In genomic region chr9:99800076-99800475, GRCm38 (mm10) we compare ENCODE assay signal across 8 mouse cellular contexts.
DNase-seq lines count a peak whose midpoint lies in the region; ATAC-seq and TF ChIP-seq lines count a peak whose summit lies in the region.

No protein-coding gene starts in this region.

- TF ChIP-seq POLR2A in olfactory bulb, adult 2 months (IDR thresholded peaks at IDR 0.05; ENCODE audit: insufficient read depth, low read depth, low read length): no peak

- H3K36me3 ChIP-seq in liver, embryonic 11.5 days (ENCODE audit: control insufficient read depth, insufficient read depth, low read length): no peaks in the 10 kb centered on the region
- no peaks in the 10 kb centered on the region for H3K36me3 ChIP-seq in forebrain, embryonic 13.5 days (ENCODE audit: poor library complexity, severe bottlenecking)
- no peaks in the 10 kb centered on the region for H3K36me3 ChIP-seq in limb, embryonic 12.5 days

- no peak overlapping the region for H3K9ac ChIP-seq in liver, embryonic 11.5 days (ENCODE audit: low read depth, low read length)
- peak overlapping the region; percentile 47 for H3K9ac ChIP-seq in forebrain, embryonic 13.5 days
- H3K9ac ChIP-seq in limb, embryonic 12.5 days (replicated peaks): 0 out of 2 replicates have a peak overlapping the region, but pooled peaks have one; percentile 42

- DNase-seq in liver, embryonic 11.5 days (ENCODE audit: low spot score): peak; percentile 35
- DNase-seq in liver: no peak
- DNase-seq in gastrocnemius, postnatal 4 days (ENCODE audit: low spot score in 2 of 2): no peak
- no peak for DNase-seq in frontal cortex, postnatal 25 days (ENCODE audit: low spot score in 2 of 2)

- H3K4me1 ChIP-seq in liver, embryonic 11.5 days (replicated peaks; ENCODE audit: control insufficient read depth, insufficient read depth, low read length): peaks cover 3% of the 10 kb centered on the region; the same call in 1 of the 2 replicates
- peaks cover 47% of the 10 kb centered on the region for H3K4me1 ChIP-seq in forebrain, embryonic 13.5 days
- peaks cover 11% of the 10 kb centered on the region; the same call in 1 of the 2 replicates for H3K4me1 ChIP-seq in limb, embryonic 12.5 days (replicated peaks)
- H3K4me1 ChIP-seq in olfactory bulb, adult 2 months (ENCODE audit: control insufficient read depth, insufficient read depth, low read length): peaks cover 15% of the 10 kb centered on the region

- H3K4me3 ChIP-seq in liver, embryonic 11.5 days (ENCODE audit: low read depth, low read length): peak overlapping the region; percentile 36
- peak overlapping the region; percentile 35 for H3K4me3 ChIP-seq in forebrain, embryonic 13.5 days
- H3K4me3 ChIP-seq in limb, embryonic 12.5 days (replicated peaks): peak overlapping the region; percentile 33
- H3K4me3 ChIP-seq in olfactory bulb, adult 2 months (ENCODE audit: insufficient read depth, low read depth, low read length): 0 out of 2 replicates have a peak overlapping the region, but pooled peaks have one; percentile 2

- TF ChIP-seq CTCF in olfactory bulb, adult 2 months (IDR thresholded peaks at IDR 0.05; ENCODE audit: insufficient read depth, low read depth, low read length): no peak

- peaks cover 7% of the 10 kb centered on the region; the same call in 1 of the 2 replicates for H3K27me3 ChIP-seq in liver, embryonic 11.5 days (replicated peaks; ENCODE audit: control insufficient read depth, insufficient read depth, low read length)
- H3K27me3 ChIP-seq in forebrain, embryonic 13.5 days: peaks cover 7% of the 10 kb centered on the region; the same call in 1 of the 2 replicates
- H3K27me3 ChIP-seq in limb, embryonic 12.5 days: peaks cover 23% of the 10 kb centered on the region

- ATAC-seq in liver, embryonic 11.5 days (replicated peaks; ENCODE audit: low FRiP score): no peak
- peak; percentile 14; the same call in 1 of the 2 replicates for ATAC-seq in forebrain, embryonic 13.5 days
- ATAC-seq in limb, embryonic 12.5 days (ENCODE audit: insufficient number of reproducible peaks, insufficient read depth, low FRiP score, low TSS enrichment, low read depth): no peak
- no peak for ATAC-seq in monocyte, adult 5-6 weeks (replicated peaks; ENCODE audit: insufficient number of reproducible peaks, low FRiP score, low TSS enrichment, poor library complexity, severe bottlenecking)

- no peaks in the 10 kb centered on the region for H3K9me3 ChIP-seq in liver, embryonic 11.5 days (ENCODE audit: control insufficient read depth, low read length)
- H3K9me3 ChIP-seq in forebrain, embryonic 13.5 days (replicated peaks): no peaks in the 10 kb centered on the region
- no peaks in the 10 kb centered on the region for H3K9me3 ChIP-seq in limb, embryonic 12.5 days

- no peak overlapping the region for H3K27ac ChIP-seq in liver, embryonic 11.5 days (ENCODE audit: low read depth, low read length)
- peak overlapping the region; percentile 78 for H3K27ac ChIP-seq in forebrain, embryonic 13.5 days
- H3K27ac ChIP-seq in limb, embryonic 12.5 days: no peak overlapping the region
- no peak overlapping the region for H3K27ac ChIP-seq in olfactory bulb, adult 2 months (ENCODE audit: insufficient read depth, low read depth, low read length)

- H3K4me2 ChIP-seq in liver, embryonic 11.5 days: peak overlapping the region; percentile 61
- H3K4me2 ChIP-seq in forebrain, embryonic 13.5 days: peak overlapping the region; percentile 66
- H3K4me2 ChIP-seq in limb, embryonic 12.5 days: peak overlapping the region; percentile 69

- WGBS in liver, embryonic 11.5 days: 7% methylated on average over 13 of the region's 13 CpGs
- under 1% methylated on average over 13 of the region's 13 CpGs for WGBS in forebrain, embryonic 13.5 days
- WGBS in limb, embryonic 12.5 days: 1% methylated on average over 13 of the region's 13 CpGs
- 11% methylated on average over 13 of the region's 13 CpGs for WGBS in olfactory bulb, adult 2 months
